Mouse (Mus musculus) G1E (cell line): ENCODE measurements around the gene Plk5.

ENCODE experiments used
- CTCF ChIP-seq: IDR thresholded peaks from 2 replicates; pipeline ENCODE4 v1.5.1; 2012; ENCODE audit warnings: low read depth, low read length, inconsistent platforms, mixed read lengths
- GATA1 ChIP-seq: IDR thresholded peaks from 2 replicates; pipeline ENCODE4 v1.6.1; 2012; ENCODE audit warnings: borderline replicate concordance, low read length, inconsistent platforms, mixed read lengths
- TAL1 ChIP-seq: conservative IDR thresholded peaks from 2 replicates; pipeline ENCODE4 v1.6.1; 2012; ENCODE audit warnings: low read depth, low read length, inconsistent platforms, mixed read lengths

DNA sequence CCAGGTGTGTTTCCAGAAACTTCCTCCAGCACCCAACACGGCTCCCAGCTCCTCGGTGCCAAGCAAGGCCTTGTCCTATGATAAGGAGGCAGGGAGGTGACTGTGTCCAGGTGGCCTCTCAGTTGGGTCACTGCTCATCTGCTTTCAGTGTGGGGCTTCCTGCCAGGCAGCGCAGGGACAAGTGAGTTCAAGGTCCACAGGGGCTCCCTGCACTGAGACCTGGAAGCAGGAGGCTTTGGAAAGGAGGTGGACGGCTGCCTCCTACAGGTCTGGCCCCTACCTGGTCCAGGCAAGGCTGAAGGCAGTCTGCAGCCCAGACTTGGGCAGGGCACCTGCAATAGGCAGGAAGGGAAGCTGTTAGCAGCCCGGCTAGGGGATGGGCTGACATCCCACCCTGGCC, 36.4 kb downstream of the Plk5 start:
- TF ChIP-seq TAL1: no peak
- no peak for TF ChIP-seq CTCF
- no peak for TF ChIP-seq GATA1
